In the genomic region with DNA sequence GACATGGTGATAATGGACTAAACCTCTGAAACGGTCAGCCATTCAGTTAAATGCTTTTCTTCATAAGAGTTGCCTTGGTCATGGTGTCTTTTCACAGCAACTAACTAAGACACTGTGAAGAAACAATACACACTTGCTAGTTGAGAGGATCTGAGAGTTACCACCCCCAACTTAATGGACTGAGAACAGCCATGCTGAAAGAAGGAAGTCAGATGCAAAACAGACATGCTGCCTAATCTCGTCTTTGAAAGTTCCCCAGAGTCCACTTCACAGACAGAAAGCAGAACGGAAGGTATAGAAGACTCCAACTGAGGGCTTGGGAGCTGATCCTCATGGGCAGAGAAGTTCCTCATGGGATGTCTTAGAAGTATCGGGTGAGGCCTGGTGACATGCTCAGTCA, we compare ENCODE assay signal across 1 mouse cellular context.
TF ChIP-seq lines count a peak whose summit lies in the region.

No protein-coding gene starts in this region.

TF ChIP-seq in CH12.LX, 34 proteins besides CTCF, POLR2A, EP300 and RAD21 (continued from another document):
- no peak for TF ChIP-seq KAT2A (IDR thresholded peaks at IDR 0.05; ENCODE audit: insufficient replicate concordance, low read length)
- TF ChIP-seq USF2 (conservative IDR thresholded peaks at IDR 0.05; ENCODE audit: low read depth, low read length) = no peak
